Mouse (Mus musculus): ENCODE measurements around the gene Tmbim4.

Tmbim4 gene

DNA sequence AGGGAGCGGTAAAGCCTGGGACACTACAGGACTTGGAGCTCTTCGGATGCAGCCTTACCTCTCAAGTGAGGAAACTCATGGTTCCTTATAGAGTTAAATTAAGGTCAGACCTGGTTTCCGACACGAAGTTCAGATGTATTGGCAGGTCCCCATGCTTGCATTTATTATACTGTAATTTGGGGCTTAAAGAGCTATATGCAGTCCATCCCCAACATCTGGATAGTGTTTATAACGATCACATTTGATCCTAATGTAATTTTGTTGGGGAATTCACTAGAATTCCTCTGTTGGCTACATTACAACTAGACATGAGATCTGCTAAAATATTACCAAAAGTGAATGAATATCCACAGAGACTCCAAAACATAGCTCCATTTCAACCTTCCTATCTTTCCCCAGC, 44.3 kb downstream of the Tmbim4 start:
- no peak for DNase-seq (ENCODE audit: extremely low spot score)

- DNase-seq (ENCODE audit: extremely low spot score): peak; percentile 79
Measured at GRCm38 (mm10) chr10:120246994-120247750, 45.8 kb downstream of the Tmbim4 start.

DNA sequence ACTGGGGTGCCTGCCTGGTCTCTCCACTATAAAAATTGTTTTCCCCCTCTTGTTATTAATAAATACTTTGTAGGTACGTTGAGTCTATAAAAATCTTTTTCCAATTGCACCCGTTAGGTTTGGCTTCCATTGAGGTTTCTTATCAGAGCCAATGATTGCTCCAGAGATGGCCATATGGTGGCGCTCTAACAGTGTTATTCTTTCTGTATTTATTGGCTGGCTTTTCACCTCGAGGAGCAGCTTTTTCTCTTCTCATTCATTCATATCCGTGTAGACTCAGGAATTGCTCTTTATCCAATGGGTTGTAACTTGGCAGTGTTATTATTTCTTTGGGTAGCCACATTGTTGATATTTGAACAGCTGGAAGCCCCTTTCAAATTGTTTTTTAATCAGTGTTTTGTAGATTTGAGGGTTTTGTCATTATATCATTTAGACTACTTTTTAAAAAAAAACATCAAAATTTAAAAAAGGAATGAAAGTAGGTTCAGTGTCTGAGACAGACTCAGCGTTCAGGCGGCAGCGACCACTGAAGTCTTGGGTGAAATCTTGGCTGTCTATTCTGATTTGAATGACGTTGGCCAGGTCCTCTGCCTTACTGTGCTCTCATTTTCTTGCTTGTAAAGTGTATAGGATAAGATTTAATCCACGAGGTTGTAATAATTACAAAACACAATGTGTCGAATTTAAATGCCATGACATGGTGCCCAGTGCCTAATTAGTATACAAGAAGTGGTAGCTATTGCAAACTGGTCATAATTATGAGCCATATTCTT, 49.7 kb downstream of the Tmbim4 start:
- no peak for DNase-seq (ENCODE audit: extremely low spot score)

DNA sequence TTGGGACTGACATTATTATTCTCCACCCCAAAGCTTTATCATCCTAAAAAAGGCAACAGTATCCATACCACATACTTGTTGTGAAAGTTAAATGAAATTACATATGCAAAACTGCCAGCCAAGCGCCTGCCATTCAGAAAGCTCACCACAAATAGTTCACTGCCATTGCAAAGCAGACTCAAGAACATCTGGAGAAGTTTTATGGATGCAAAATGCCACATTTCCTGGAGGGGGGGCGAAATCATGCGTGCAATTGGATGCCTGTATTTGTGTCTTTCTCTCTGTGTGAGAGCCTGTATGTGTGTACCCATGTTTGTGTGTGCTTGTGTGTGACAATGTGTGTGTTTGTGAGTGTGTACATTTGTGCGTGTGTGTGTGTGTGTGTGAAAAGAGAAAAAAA, 50.4 kb downstream of the Tmbim4 start:
- no peak for DNase-seq (ENCODE audit: extremely low spot score)

- no peak for DNase-seq (ENCODE audit: extremely low spot score)
Measured at GRCm38 (mm10) chr10:120252800-120253199, 51.4 kb downstream of the Tmbim4 start.

DNA sequence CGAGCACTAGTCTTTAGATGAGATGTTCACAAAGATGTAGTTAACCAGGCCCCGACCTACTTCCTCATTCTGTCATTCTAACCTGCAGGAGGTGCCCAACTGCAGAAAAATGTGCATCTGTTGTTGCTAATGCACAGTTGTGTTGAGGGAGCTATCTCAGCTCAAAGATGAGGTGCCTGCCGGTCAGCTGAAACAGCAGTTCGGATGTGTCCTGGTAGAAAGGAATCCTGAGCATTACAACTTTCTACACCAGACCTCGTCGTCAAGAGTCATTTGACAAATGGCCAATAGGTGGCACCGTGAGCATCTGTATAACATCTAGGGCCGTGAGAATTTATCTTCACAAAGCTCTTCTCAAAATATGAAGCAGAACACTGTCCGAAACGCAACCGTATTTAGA, 55.8 kb downstream of the Tmbim4 start:
- DNase-seq (ENCODE audit: extremely low spot score): peak; percentile 59

DNA sequence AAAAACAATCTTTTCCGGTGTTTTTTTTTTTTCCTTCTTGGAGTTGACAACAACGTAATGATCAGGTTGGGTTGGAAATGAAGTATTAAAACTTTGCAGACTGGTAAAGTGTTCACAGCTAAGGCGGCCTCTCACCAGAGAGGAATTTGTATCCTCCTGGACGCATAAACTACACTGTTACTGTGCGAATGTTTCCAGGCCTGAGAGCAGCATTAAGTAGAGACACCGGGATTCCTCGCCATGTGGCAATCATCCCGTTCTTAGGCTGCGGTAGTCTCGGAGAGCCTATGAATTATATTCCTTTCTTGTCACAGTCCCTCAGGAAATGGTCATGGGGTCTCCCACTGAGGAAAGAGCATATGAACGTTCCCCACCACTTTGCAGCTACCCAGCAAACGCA, 66.4 kb downstream of the Tmbim4 start:
- DNase-seq (ENCODE audit: extremely low spot score): no peak

- no peak for DNase-seq (ENCODE audit: extremely low spot score)
Measured at GRCm38 (mm10) chr10:120269946-120270345, 68.6 kb downstream of the Tmbim4 start.

DNA sequence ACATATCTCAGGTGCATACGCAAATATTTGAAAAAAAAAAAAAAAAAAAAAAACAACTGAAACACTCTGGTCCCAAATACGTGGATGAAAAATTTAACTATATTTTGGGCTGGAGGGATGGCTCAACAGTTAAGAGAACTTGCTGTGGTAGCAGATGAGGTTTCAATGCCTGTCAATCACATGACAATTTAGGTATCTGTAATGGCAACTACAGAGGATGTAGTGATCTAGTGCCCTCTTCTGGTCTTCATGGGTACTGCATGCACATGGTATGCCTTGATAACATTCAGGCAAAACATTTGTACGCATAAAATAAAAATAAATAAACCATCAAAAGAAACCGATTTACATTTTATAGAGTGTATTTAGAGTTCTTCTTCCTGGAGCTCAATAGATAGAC, 69.4 kb downstream of the Tmbim4 start:
- no peak for DNase-seq (ENCODE audit: extremely low spot score)

- DNase-seq (ENCODE audit: extremely low spot score): no peak
Measured at GRCm38 (mm10) chr10:120271318-120271717, 69.9 kb downstream of the Tmbim4 start.

GRCm38 (mm10) chr10:120271879-120272269, 70.5 kb downstream of the Tmbim4 start:
- DNase-seq (ENCODE audit: extremely low spot score): no peak

- DNase-seq (ENCODE audit: extremely low spot score): peak; percentile 62
Measured at GRCm38 (mm10) chr10:120272270-120272883, 71.0 kb downstream of the Tmbim4 start.

DNA sequence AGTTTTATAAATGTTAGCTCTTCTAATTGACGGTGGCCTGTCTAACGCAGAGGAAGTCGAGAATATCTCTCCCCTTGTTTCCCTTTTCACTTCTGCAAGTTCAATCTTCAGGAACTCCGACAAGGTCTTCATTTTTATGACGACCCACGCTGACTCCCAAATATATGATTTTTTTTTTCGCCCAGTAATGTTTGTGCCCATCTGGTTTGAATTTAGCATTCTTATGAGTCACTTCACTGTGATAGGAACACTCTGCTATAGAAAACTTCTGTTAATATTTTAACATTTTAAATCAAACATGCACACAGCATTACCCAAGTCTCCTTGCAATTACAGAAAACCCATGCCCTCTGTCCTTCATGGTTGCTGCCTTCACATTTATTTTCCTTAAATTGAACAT, 71.9 kb downstream of the Tmbim4 start:
- no peak for DNase-seq (ENCODE audit: extremely low spot score)
